Mouse (Mus musculus): ENCODE results near the gene BC030499.

Gene BC030499

GRCm38 (mm10) chr11:78310861-78311511 is 20.3 kb downstream of the BC030499 start:
- no peak for DNase-seq (ENCODE audit: low spot score)

GRCm38 (mm10) chr11:78313662-78314061 is 23.0 kb downstream of the BC030499 start:
- DNase-seq (ENCODE audit: low spot score): no peak

- DNase-seq (ENCODE audit: low spot score): no peak
These were observed 27.8 kb downstream of the BC030499 start for GRCm38 (mm10) chr11:78318411-78318810.

GRCm38 (mm10) chr11:78322076-78322831 is 31.6 kb downstream of the BC030499 start:
- no peak for DNase-seq (ENCODE audit: low spot score)

GRCm38 (mm10) chr11:78322860-78323259 is 32.2 kb downstream of the BC030499 start, which contains the start of gene Aldoc:
Aldoc (plus strand) TSS chr11:78322968.
- peak; percentile 87 for DNase-seq (ENCODE audit: low spot score)

- no peak for DNase-seq (ENCODE audit: low spot score)
These were observed 33.6 kb downstream of the BC030499 start for GRCm38 (mm10) chr11:78324000-78324785.

GRCm38 (mm10) chr11:78324965-78325364 is 34.3 kb downstream of the BC030499 start:
- no peak for DNase-seq (ENCODE audit: low spot score)

- DNase-seq (ENCODE audit: low spot score): no peak
These were observed 36.6 kb downstream of the BC030499 start for GRCm38 (mm10) chr11:78327215-78327614.

- DNase-seq (ENCODE audit: low spot score): peak; percentile 96
These were observed 37.2 kb downstream of the BC030499 start, which contains the start of gene Pigs for GRCm38 (mm10) chr11:78327634-78328511. Pigs (plus strand) TSS chr11:78328415.

- DNase-seq (ENCODE audit: low spot score): no peak
These were observed 37.9 kb downstream of the BC030499 start for GRCm38 (mm10) chr11:78328512-78329056.

GRCm38 (mm10) chr11:78332676-78333075 is 42.0 kb downstream of the BC030499 start:
- no peak for DNase-seq (ENCODE audit: low spot score)

GRCm38 (mm10) chr11:78333992-78334391 is 43.4 kb downstream of the BC030499 start:
- DNase-seq (ENCODE audit: low spot score): no peak

- DNase-seq (ENCODE audit: low spot score): no peak
These were observed 46.4 kb downstream of the BC030499 start for GRCm38 (mm10) chr11:78337040-78337439.

GRCm38 (mm10) chr11:78341702-78342101 is 51.1 kb downstream of the BC030499 start:
- no peak for DNase-seq (ENCODE audit: low spot score)

- DNase-seq (ENCODE audit: low spot score): peak; percentile 81
These were observed 53.0 kb downstream of the BC030499 start, which contains the start of gene Unc119 for GRCm38 (mm10) chr11:78343381-78344327. Unc119 (plus strand) TSS chr11:78343482.

GRCm38 (mm10) chr11:78344328-78344889 is 53.8 kb downstream of the BC030499 start:
- DNase-seq (ENCODE audit: low spot score): peak; percentile 64

GRCm38 (mm10) chr11:78344890-78345715 is 54.5 kb downstream of the BC030499 start:
- DNase-seq (ENCODE audit: low spot score): peak; percentile 62

GRCm38 (mm10) chr11:78345801-78346200 is 55.2 kb downstream of the BC030499 start:
- no peak for DNase-seq (ENCODE audit: low spot score)

All from testis, postnatal 14 days (tissue).